Mouse (Mus musculus): ENCODE data around the gene Dnaaf5.

Gene Dnaaf5

DNA sequence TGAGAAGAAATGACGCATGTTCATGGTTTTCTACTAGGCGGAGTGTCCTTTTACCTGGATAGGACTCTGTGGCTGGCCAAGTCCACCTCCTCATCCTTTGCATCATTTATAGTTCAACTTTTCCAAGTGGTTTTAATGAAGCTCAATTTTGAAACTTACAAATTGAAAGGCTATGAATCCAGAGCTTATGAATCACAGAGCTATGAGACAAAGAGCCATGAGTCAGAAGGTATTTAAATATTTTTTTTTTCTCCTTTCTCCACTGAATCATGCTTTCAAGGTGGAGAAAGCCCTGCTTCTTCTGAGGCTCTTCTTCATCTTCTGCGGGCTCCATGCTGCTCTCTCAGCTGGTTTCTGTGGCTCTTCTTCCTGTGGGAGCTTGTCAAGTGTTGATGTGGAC is 79.7 kb downstream of the Dnaaf5 start:
- no peak for DNase-seq (ENCODE audit: low read depth, low spot score)

DNA sequence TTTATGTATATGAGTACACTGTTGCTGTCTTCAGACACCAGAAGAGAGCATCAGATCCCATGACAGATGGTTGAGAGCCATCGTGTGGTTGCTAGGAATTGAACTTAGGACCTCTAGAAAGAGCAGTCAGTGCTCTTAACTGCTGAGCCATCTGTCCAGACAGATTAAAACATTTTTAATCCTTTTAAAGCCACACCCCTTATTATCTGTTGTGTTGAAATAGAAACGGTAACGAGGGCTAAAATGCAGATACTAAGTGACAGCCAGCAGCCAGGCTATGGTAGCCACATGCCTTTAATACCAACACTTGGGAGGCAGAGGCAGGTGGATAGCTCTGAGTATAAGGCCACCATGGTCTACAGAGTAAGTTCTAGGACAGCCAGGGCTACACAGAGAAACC is 82.1 kb downstream of the Dnaaf5 start:
- DNase-seq (ENCODE audit: low read depth, low spot score) = no peak

DNA sequence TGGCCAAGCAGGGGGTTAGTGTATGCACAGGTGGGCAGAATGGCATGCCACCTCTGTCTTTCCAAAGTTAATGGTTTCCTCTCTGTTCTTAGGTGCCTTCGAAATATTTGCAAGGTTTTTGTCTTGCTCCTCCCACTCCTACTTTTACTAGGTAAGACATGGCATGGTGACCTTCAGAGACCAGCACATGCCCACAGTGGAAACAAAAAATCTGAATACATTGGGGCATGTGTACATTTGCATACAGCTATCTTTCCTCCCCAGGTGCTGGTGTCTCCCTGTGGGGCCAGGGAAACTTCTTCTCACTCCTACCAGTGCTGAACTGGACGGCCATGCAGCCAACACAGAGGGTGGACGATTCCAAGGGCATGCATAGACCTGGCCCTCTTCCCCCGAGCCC is 84.4 kb downstream of the Dnaaf5 start:
- DNase-seq (ENCODE audit: low read depth, low spot score) = no peak

Measured in c-Kit-negative CD71-positive TER-119-positive erythroid progenitor cells, embryonic 14.5 days (primary cell).